Mouse (Mus musculus) heart, postnatal 0 days (tissue): ENCODE results near the gene Ryr3.

Source experiments
- CTCF ChIP-seq: IDR thresholded peaks from 2 replicates; pipeline ENCODE4 v1.5.1; 2016; ENCODE audit warnings: antibody characterized with exemption, control low read depth, low read depth
- EP300 ChIP-seq: IDR thresholded peaks from 2 replicates; pipeline ENCODE4 v1.6.1; 2016; ENCODE audit warnings: antibody characterized with exemption, low read depth

- TF ChIP-seq CTCF (no peak), EP300 (no peak)
These were observed 198.6 kb downstream of the Ryr3 start for GRCm38 (mm10) chr2:113018278-113018677.
